Mouse (Mus musculus) lung, postnatal 0 days (tissue): ENCODE data around the gene Lbx2.

Source experiments
- CTCF ChIP-seq: IDR thresholded peaks from 2 replicates; pipeline ENCODE4 v1.5.1; 2016; ENCODE audit warnings: antibody characterized with exemption, mild to moderate bottlenecking
- EP300 ChIP-seq: IDR thresholded peaks from 2 replicates; pipeline ENCODE4 v1.6.1; 2016; ENCODE audit warnings: antibody characterized with exemption, mild to moderate bottlenecking, control low read depth

DNA sequence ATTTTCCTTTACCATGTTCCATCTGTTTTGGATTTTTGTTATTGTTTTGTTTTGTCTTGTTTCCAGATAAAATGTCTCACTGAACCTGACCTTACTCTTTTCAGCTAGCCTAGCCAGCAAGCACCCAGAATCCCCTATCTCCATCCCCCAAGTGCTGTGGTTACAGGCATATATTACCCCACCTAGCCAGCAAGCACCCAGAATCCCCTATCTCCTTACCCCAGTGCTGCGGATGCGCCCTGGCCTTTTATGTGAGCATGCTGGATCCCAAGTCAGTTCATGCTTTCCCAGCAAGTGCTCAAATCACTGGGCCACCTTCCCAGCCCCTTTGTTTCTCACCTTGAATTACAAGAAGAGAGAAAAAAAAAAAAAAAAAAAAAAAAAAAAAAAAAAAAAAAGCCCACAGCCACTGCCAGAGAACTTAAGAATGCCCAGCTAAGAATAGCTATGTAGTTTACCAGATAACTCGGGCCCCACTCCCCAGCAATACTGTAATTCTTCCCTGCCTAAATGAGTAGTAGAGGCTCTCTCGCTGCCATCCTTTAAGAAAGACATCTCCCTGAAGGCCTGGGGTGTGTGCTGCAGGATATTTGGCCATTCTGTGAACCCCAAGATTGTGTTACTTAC lies 25.5 kb downstream of the Lbx2 start:
- no peak for TF ChIP-seq CTCF
- TF ChIP-seq EP300, result no peak
